Mouse (Mus musculus): Measurements from ENCODE around the gene Cdc34b. TPM values are rescaled to one million over a fixed set of nuclear protein-coding genes. Genes with fewer than 3 reads are reported as not detected.

Gene Cdc34b
- total and polyA plus RNA-seq, 3 experiments, result 0.19 to 0.29 TPM; not detected in 1

- no peak overlapping the region for H3K9ac ChIP-seq (ENCODE audit: control insufficient read depth, low read depth, low read length, poor library complexity, severe bottlenecking)
Measured at GRCm38 (mm10) chr11:94717239-94717638, 24.3 kb upstream of the Cdc34b start.

GRCm38 (mm10) chr11:94718113-94718909 lies 23.3 kb upstream of the Cdc34b start:
- Histone ChIP-seq H3K9ac (ENCODE audit: control insufficient read depth, low read depth, low read length, poor library complexity, severe bottlenecking) (no peak overlapping the region), H3K36me3 (ENCODE audit: control insufficient read depth in 1 of 2, insufficient read depth in 2 of 2, low read length in 2 of 2) (no peaks in the 10 kb centered on the region), H3K4me1 (ENCODE audit: control insufficient read depth in 1 of 2, insufficient read depth in 2 of 2, low read length in 2 of 2) (no peaks in the 10 kb centered on the region), H3K27me3 (ENCODE audit: control insufficient read depth in 1 of 2, insufficient read depth in 2 of 2, low read length in 2 of 2) (peaks cover 21 to 22% of the 10 kb centered on the region in 2 experiments), H3K79me2 (ENCODE audit: control insufficient read depth, insufficient read depth, low read length, poor library complexity) (no peaks in the 10 kb centered on the region), H3K9me3 (replicated peaks; ENCODE audit: insufficient read depth, low read length) (no peaks in the 10 kb centered on the region), H3K27ac (ENCODE audit: control insufficient read depth, low read depth, low read length) (no peak overlapping the region), H3K4me3 (ENCODE audit: control insufficient read depth in 1 of 2, insufficient read depth in 1 of 2, low read depth in 2 of 2, low read length in 2 of 2) (no peak overlapping the region)
- no peak for TF ChIP-seq RCOR1 (IDR thresholded peaks at IDR 0.05; ENCODE audit: low read depth, low read length)
- TF ChIP-seq JUND (IDR thresholded peaks at IDR 0.05; ENCODE audit: low read depth, low read length), result no peak
- no peak for TF ChIP-seq MXI1 (IDR thresholded peaks at IDR 0.05; ENCODE audit: low read depth, low read length)
- TF ChIP-seq ZNF384 (IDR thresholded peaks at IDR 0.05; ENCODE audit: low read depth, low read length), result no peak
- no peak for TF ChIP-seq E2F4 (IDR thresholded peaks at IDR 0.05; ENCODE audit: borderline replicate concordance, low read depth, low read length)
- DNase-seq (ENCODE audit: low read depth, low spot score), result no peak

More at GRCm38 (mm10) chr11:94717239-94717638, 24.3 kb upstream of the Cdc34b start:
- DNase-seq (ENCODE audit: low read depth, low spot score), result no peak
- H3K27me3 ChIP-seq (ENCODE audit: control insufficient read depth in 1 of 2, insufficient read depth in 2 of 2, low read length in 2 of 2), result peaks cover 17 to 23% of the 10 kb centered on the region in 2 experiments
- TF ChIP-seq MXI1 (IDR thresholded peaks at IDR 0.05; ENCODE audit: low read depth, low read length), result no peak
- TF ChIP-seq POLR2A (IDR thresholded peaks at IDR 0.05; ENCODE audit: control insufficient read depth in 1 of 2, insufficient read depth in 1 of 2, low read depth in 1 of 2, low read length in 2 of 2, poor library complexity in 1 of 2), result no peak
- no peak for TF ChIP-seq E2F4 (IDR thresholded peaks at IDR 0.05; ENCODE audit: borderline replicate concordance, low read depth, low read length)
- TF ChIP-seq GABPA (IDR thresholded peaks at IDR 0.05; ENCODE audit: low read depth, low read length), result no peak
- no peak for TF ChIP-seq UBTF (IDR thresholded peaks at IDR 0.05; ENCODE audit: borderline replicate concordance, insufficient read depth, low read depth, low read length)
- TF ChIP-seq CHD2 (IDR thresholded peaks at IDR 0.05; ENCODE audit: low read length), result no peak
- TF ChIP-seq TCF12 (IDR thresholded peaks at IDR 0.05; ENCODE audit: low read depth, low read length), result no peak
- no peak for TF ChIP-seq MAX (IDR thresholded peaks at IDR 0.05; ENCODE audit: low read length)
- no peak for TF ChIP-seq POLR2AphosphoS2 (IDR thresholded peaks at IDR 0.05; ENCODE audit: low read length)
- no peak for TF ChIP-seq ZKSCAN1 (IDR thresholded peaks at IDR 0.05; ENCODE audit: low read depth, low read length)
- TF ChIP-seq MYB (IDR thresholded peaks at IDR 0.05; ENCODE audit: low read depth, low read length), result no peak
- TF ChIP-seq USF1 (IDR thresholded peaks at IDR 0.05; ENCODE audit: low read depth, low read length), result no peak
- H3K9me3 ChIP-seq (replicated peaks; ENCODE audit: insufficient read depth, low read length), result no peaks in the 10 kb centered on the region
- no peaks in the 10 kb centered on the region for H3K79me2 ChIP-seq (ENCODE audit: control insufficient read depth, insufficient read depth, low read length, poor library complexity)
- H3K27ac ChIP-seq (ENCODE audit: control insufficient read depth, low read depth, low read length), result no peak overlapping the region
- no peaks in the 10 kb centered on the region for H3K36me3 ChIP-seq (ENCODE audit: control insufficient read depth in 1 of 2, insufficient read depth in 2 of 2, low read length in 2 of 2)
- no peak overlapping the region for H3K4me3 ChIP-seq (ENCODE audit: control insufficient read depth in 1 of 2, insufficient read depth in 1 of 2, low read depth in 2 of 2, low read length in 2 of 2)
- H3K4me1 ChIP-seq (ENCODE audit: control insufficient read depth in 1 of 2, insufficient read depth in 2 of 2, low read length in 2 of 2), result no peaks in the 10 kb centered on the region

Measured in MEL (cell line).